15 mouse cellular contexts compared by ENCODE assay signal in genomic region chr2:84119839-84120238, GRCm38 (mm10).
"Had no signal": no experiment of that assay in that cellular context is flagged by ENCODE, and none has a peak within 500 bp of the region (broad histone marks: within the 10 kb centered on the region; RNA-seq: fewer than 3 reads in every experiment).

No protein-coding gene starts in this region.

- H3K4me2 ChIP-seq: lung, embryonic 14.5 days; midbrain, embryonic 11.5 days; midbrain, embryonic 13.5 days; midbrain, embryonic 15.5 days; neural tube, embryonic 12.5 days; stomach, embryonic 15.5 days had no signal

- H3K4me1 ChIP-seq: megakaryocyte, embryonic 14.5 days; midbrain, embryonic 13.5 days; midbrain, embryonic 15.5 days; neural tube, embryonic 12.5 days; stomach, embryonic 15.5 days had no signal

- H3K27me3 ChIP-seq: megakaryocyte, embryonic 14.5 days; midbrain, embryonic 13.5 days; midbrain, embryonic 15.5 days; neural tube, embryonic 12.5 days; stomach, embryonic 15.5 days had no signal

- H3K9me3 ChIP-seq: megakaryocyte, embryonic 14.5 days; midbrain, embryonic 13.5 days; midbrain, embryonic 15.5 days; neural tube, embryonic 12.5 days; stomach, embryonic 15.5 days had no signal

- H3K36me3 ChIP-seq: midbrain, embryonic 13.5 days; midbrain, embryonic 15.5 days; neural tube, embryonic 12.5 days; stomach, embryonic 15.5 days had no signal

- H3K9ac ChIP-seq: lung, embryonic 14.5 days; midbrain, embryonic 13.5 days; midbrain, embryonic 15.5 days; neural tube, embryonic 12.5 days; stomach, embryonic 15.5 days had no signal

- H3K4me3 ChIP-seq: megakaryocyte, embryonic 14.5 days; midbrain, embryonic 13.5 days; midbrain, embryonic 15.5 days; neural tube, embryonic 12.5 days; stomach, embryonic 15.5 days had no signal

- H3K27ac ChIP-seq: macrophage; midbrain, embryonic 13.5 days; midbrain, embryonic 15.5 days; neural tube, embryonic 12.5 days; stomach, embryonic 15.5 days; stomach, postnatal 0 days had no signal

- ATAC-seq: midbrain, embryonic 13.5 days; midbrain, embryonic 15.5 days had no signal

- DNase-seq: lung, adult 18-20 months; lung, embryonic 14.5 days; lung, postnatal 10 days; right cerebral cortex, postnatal 14 days; thymus, adult 2 months; thymus, postnatal 25 days; thymus, postnatal 4 days had no signal
